Mouse (Mus musculus): Measurements from ENCODE around the gene Bnipl. TPM values are rescaled to one million over a fixed set of nuclear protein-coding genes. Genes with fewer than 3 reads are reported as not detected.
A peak's percentile ranks its signal among the peaks of the same experiment; 100 is the strongest.

Gene Bnipl
- polyA plus RNA-seq, 1 experiment from 2014 or later: 9.2 TPM

DNA sequence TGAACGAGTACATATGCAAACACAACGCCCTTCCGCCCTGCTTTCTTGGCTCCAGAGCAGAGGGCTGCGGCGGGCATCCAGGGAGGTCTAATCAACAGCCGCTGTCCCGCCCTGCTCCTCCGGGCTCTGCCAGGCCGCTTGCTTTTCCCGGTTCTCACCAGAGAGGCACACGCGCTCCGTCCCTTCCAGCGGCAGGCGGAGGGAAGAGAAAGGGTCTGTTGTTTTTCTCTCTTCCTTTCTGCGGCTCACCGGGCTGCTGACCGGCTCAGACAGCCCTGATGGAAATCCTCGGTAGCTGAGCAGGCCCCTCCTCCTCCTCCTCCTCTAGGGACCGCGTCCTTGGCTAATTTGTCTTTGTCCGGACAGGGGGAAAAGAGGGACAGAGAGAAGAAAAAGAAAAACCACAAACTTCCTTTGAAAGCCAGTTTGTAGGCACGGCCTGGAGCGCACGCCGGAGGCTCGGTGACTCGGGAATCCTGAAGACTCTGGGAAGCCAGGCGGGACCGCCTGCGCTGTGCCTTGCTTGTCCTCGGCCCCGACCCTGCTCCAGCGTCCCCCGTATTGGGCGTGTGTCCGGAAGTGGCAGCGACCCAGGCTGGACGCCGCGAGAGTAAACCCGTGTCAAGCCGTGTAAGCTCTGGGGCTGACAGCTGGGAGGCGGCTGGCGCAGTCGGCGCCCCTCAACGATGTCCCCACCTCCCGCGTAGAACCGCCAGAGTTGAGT is 32.0 kb upstream of the Bnipl start:
- WGBS: under 1% methylated on average over 51 of the region's 51 CpGs
- ATAC-seq (ENCODE audit: insufficient read depth, low FRiP score): peak; percentile 73
- peak overlapping the region; percentile 95 for H3K4me2 ChIP-seq (ENCODE audit: low read depth, low read length)
- 0 out of 2 replicates have a peak, but pooled peaks cover under 1% of the 10 kb centered on the region for H3K36me3 ChIP-seq (ENCODE audit: control insufficient read depth, insufficient read depth, low read length)
- H3K9me3 ChIP-seq (replicated peaks; ENCODE audit: control insufficient read depth, low read length): no peaks in the 10 kb centered on the region
- H3K27me3 ChIP-seq (ENCODE audit: control insufficient read depth, insufficient read depth, low read length): no peaks in the 10 kb centered on the region
- peak overlapping the region; percentile 89 for H3K9ac ChIP-seq (ENCODE audit: low read length)
- H3K27ac ChIP-seq (ENCODE audit: low read length): peak overlapping the region; percentile 99
- H3K4me3 ChIP-seq (replicated peaks; ENCODE audit: low read length): peak overlapping the region; percentile 83
- H3K4me1 ChIP-seq (ENCODE audit: control insufficient read depth, insufficient read depth, low read length): peaks cover 18% of the 10 kb centered on the region

DNA sequence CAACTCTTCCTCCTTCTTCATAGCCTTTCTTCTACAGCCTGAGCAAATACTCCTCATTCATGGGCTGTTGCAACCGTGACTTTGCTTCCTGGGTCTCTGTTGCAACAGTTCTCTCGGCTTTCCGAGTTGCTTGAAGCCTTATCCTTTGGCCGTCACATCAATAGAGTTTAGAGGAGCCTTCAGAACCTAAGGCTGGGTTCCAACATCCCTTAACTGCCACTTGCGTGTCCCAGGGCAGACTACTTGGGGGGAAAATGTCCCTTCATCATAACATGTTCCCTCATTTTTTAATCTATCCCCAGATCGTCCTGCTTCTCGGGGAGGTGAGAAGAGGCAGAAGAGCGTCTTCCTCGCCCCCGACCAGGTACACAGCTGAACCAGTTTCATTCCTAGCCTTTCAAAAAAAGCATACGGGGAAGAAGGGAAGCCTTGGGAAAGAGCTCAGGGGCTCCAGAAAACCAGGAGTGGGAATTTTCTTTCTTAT is 31.4 kb upstream of the Bnipl start:
- Histone ChIP-seq H3K9ac (ENCODE audit: low read length) (peak overlapping the region; percentile 89), H3K9me3 (replicated peaks; ENCODE audit: control insufficient read depth, low read length) (no peaks in the 10 kb centered on the region), H3K36me3 (ENCODE audit: control insufficient read depth, insufficient read depth, low read length) (no peaks in the 10 kb centered on the region), H3K27ac (ENCODE audit: low read length) (peak overlapping the region; percentile 99), H3K4me3 (replicated peaks; ENCODE audit: low read length) (peak overlapping the region; percentile 83), H3K4me2 (ENCODE audit: low read depth, low read length) (peak overlapping the region; percentile 95), H3K27me3 (ENCODE audit: control insufficient read depth, insufficient read depth, low read length) (no peaks in the 10 kb centered on the region), H3K4me1 (ENCODE audit: control insufficient read depth, insufficient read depth, low read length) (peaks cover 20% of the 10 kb centered on the region)
- WGBS: under 1% methylated on average over 11 of the region's 11 CpGs
- 0 out of 2 replicates have a peak, but pooled peaks have one; percentile 0 for ATAC-seq (ENCODE audit: insufficient read depth, low FRiP score)

DNA sequence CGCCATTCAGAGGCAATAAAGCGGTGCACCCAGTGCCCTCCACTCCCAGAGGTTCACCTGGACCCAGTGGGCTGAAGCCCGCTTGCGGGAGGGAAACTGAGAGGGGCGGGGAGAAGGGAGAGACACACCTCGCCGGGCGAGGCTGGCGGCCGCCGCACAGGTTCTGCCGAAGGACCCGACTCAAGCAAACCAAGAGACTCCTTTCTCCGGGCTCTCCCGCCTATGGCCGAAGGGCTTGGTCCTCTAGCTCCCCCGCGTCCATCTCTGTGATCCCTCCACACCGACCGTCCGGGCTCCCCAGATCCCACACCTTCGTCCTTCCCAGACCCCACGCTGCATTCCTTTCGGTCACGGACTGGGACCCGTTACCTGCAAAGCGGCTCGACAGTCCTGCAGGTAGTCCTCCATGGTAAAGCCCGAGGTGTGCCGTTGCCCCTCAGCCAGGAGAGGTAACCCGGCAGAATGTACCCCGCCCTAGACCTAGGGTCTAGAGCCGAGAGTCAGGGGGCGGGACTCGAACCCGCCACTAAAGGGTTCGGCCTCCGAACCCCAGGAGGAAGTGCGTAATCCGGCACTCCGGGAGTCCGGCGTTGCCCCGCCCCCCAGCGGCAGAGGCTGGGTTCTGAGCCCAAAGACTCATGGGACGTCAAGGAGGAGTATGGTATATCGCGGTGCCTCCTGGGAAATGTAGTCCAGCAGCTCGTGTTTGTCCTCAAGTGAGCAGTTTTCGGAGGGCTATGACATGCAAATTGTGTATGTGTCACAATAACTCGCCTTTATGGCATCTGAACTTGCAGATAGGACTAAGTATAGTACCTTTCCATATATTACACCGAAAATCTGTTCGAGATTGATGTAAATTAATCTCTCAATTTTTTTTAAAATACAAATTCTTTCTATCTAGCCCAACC is 30.5 kb upstream of the Bnipl start, which contains the start of the genes Mindy1 and Prune1:
Gene Mindy1, plus strand, starts transcription at position 130 of the 911 bp plus-strand sequence.
Gene Prune1, minus strand, starts transcription at position 861 of the 911 bp plus-strand sequence.
- Histone ChIP-seq H3K9ac (ENCODE audit: low read length) (peak within 1 kb of the TSS; percentile 90), H3K4me3 (replicated peaks; ENCODE audit: low read length) (peak within 1 kb of the TSS; percentile 83), H3K27me3 (ENCODE audit: control insufficient read depth, insufficient read depth, low read length) (no peaks in the 10 kb centered on the region), H3K4me2 (ENCODE audit: low read depth, low read length) (peak within 1 kb of the TSS; percentile 95), H3K36me3 (ENCODE audit: control insufficient read depth, insufficient read depth, low read length) (no peaks in the 10 kb centered on the region), H3K27ac (ENCODE audit: low read length) (peak within 1 kb of the TSS; percentile 99), H3K9me3 (replicated peaks; ENCODE audit: control insufficient read depth, low read length) (no peaks in the 10 kb centered on the region), H3K4me1 (ENCODE audit: control insufficient read depth, insufficient read depth, low read length) (peaks cover 24% of the 10 kb centered on the region)
- ATAC-seq (ENCODE audit: insufficient read depth, low FRiP score): peak; percentile 91
- under 1% methylated on average over 53 of the region's 53 CpGs for WGBS

DNA sequence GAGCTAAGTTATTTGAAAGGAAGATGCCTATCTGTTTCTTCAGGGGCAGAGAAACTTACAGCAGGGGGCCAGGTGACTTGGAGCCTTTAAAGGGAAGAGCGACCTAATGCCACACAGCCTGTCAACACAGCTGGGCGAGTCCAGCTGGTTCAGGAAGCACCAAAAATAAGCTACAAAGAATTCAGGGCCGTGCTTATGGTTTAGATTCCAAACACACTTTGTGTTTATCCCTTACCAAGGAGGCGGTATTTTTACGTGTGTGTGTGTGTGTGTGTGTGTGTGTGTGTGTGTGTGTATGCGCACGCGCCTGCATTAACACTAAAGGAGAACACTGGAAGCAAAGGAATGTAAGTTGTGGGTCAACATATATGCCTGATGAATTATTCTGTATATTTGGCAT is 29.8 kb upstream of the Bnipl start:
- H3K9ac ChIP-seq (ENCODE audit: low read length): peak overlapping the region; percentile 90
- H3K36me3 ChIP-seq (ENCODE audit: control insufficient read depth, insufficient read depth, low read length): no peaks in the 10 kb centered on the region
- H3K4me1 ChIP-seq (ENCODE audit: control insufficient read depth, insufficient read depth, low read length): peaks cover 24% of the 10 kb centered on the region
- H3K27ac ChIP-seq (ENCODE audit: low read length): peak overlapping the region; percentile 94
- 6% methylated on average over 8 of the region's 8 CpGs for WGBS
- no peaks in the 10 kb centered on the region for H3K9me3 ChIP-seq (replicated peaks; ENCODE audit: control insufficient read depth, low read length)
- no peak for ATAC-seq (ENCODE audit: insufficient read depth, low FRiP score)
- H3K4me2 ChIP-seq (ENCODE audit: low read depth, low read length): peak overlapping the region; percentile 95
- no peaks in the 10 kb centered on the region for H3K27me3 ChIP-seq (ENCODE audit: control insufficient read depth, insufficient read depth, low read length)
- H3K4me3 ChIP-seq (replicated peaks; ENCODE audit: low read length): peak overlapping the region; percentile 83

DNA sequence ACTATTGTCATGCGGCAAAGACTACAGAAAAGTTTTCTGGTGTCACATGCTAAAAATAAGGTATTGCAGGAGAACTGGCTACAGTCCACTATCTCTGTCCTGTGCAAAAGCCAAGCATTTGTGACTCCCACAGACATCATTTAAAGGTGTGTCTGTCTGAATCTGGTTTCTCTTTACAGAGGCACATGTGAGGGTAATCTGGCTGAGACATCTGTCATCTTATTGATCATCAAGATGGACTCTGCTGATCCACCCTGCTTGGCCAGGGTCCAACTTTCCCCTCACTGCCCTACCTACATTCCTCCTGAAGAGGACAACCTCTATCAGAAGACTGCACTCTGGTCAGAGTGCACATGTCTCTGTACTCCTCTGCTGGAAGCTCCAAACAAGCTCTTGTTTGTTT is 26.2 kb upstream of the Bnipl start:
- H3K9me3 ChIP-seq (replicated peaks; ENCODE audit: control insufficient read depth, low read length): no peaks in the 10 kb centered on the region
- H3K9ac ChIP-seq (ENCODE audit: low read length): no peak overlapping the region
- no peak overlapping the region for H3K4me3 ChIP-seq (replicated peaks; ENCODE audit: low read length)
- no peak overlapping the region for H3K4me2 ChIP-seq (ENCODE audit: low read depth, low read length)
- WGBS: 84% methylated on average over 1 of the region's 1 CpGs
- no peaks in the 10 kb centered on the region for H3K36me3 ChIP-seq (ENCODE audit: control insufficient read depth, insufficient read depth, low read length)
- 0 out of 2 replicates have a peak overlapping the region, but pooled peaks have one; percentile 10 for H3K27ac ChIP-seq (ENCODE audit: low read length)
- peaks cover 10% of the 10 kb centered on the region for H3K4me1 ChIP-seq (ENCODE audit: control insufficient read depth, insufficient read depth, low read length)
- ATAC-seq (ENCODE audit: insufficient read depth, low FRiP score): no peak
- no peaks in the 10 kb centered on the region for H3K27me3 ChIP-seq (ENCODE audit: control insufficient read depth, insufficient read depth, low read length)

DNA sequence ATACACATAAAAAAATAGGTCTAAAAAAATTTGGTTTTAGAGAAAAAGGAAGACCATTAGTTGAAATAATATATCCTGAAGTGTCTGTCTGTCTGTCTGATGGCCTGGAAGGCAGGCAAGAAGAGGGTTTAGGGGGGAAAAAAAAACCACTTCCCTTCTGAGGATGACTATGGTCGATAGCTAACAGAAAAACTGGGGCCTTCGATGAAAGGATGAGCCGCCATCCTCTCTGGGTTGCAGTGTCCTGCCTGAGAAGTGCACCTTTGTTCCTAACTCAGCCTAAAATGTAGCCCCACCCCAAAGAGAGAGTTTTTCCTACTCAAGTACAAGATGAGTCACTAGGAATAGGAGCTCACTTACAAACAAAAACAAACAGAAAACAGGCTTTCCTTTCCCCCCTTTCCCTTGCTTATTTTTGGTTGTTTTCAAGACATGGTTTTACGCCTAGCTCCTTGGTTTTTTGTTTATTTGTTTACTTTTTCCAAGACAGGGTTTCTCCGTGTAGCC is 25.5 kb upstream of the Bnipl start:
- Histone ChIP-seq H3K4me1 (ENCODE audit: control insufficient read depth, insufficient read depth, low read length) (peaks cover 10% of the 10 kb centered on the region), H3K9ac (ENCODE audit: low read length) (no peak overlapping the region), H3K27me3 (ENCODE audit: control insufficient read depth, insufficient read depth, low read length) (no peaks in the 10 kb centered on the region), H3K4me2 (ENCODE audit: low read depth, low read length) (no peak overlapping the region), H3K27ac (ENCODE audit: low read length) (no peak overlapping the region), H3K4me3 (replicated peaks; ENCODE audit: low read length) (no peak overlapping the region), H3K9me3 (replicated peaks; ENCODE audit: control insufficient read depth, low read length) (no peaks in the 10 kb centered on the region), H3K36me3 (ENCODE audit: control insufficient read depth, insufficient read depth, low read length) (no peaks in the 10 kb centered on the region)
- no peak for ATAC-seq (ENCODE audit: insufficient read depth, low FRiP score)
- 68% methylated on average over 5 of the region's 5 CpGs for WGBS

DNA sequence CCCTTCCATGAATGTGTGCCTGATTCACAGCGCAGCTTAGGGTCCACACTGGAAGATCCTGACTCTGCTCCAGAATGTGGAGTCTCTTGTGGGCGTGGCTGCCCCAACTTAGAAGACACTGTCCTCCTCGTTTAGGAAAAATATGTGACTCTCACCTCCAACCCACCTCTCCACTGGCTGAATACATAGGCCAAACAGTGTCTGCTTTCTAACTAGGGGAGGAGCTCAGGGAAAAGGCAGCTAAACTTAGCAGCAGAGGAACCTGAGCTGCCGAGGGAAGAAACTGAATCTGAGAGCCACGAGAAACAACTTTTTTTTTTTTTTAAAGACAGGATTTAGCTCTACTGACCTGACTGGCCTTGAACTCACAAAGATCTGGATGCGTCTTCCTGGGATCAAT is 24.2 kb upstream of the Bnipl start:
- Histone ChIP-seq H3K36me3 (ENCODE audit: control insufficient read depth, insufficient read depth, low read length) (no peaks in the 10 kb centered on the region), H3K9ac (ENCODE audit: low read length) (no peak overlapping the region), H3K27me3 (ENCODE audit: control insufficient read depth, insufficient read depth, low read length) (no peaks in the 10 kb centered on the region), H3K4me3 (replicated peaks; ENCODE audit: low read length) (no peak overlapping the region), H3K27ac (ENCODE audit: low read length) (no peak overlapping the region), H3K4me2 (ENCODE audit: low read depth, low read length) (no peak overlapping the region), H3K4me1 (ENCODE audit: control insufficient read depth, insufficient read depth, low read length) (peaks cover 6% of the 10 kb centered on the region; the same call in 1 of the 2 replicates), H3K9me3 (replicated peaks; ENCODE audit: control insufficient read depth, low read length) (no peaks in the 10 kb centered on the region)
- no peak for ATAC-seq (ENCODE audit: insufficient read depth, low FRiP score)
- WGBS: 66% methylated on average over 6 of the region's 6 CpGs

DNA sequence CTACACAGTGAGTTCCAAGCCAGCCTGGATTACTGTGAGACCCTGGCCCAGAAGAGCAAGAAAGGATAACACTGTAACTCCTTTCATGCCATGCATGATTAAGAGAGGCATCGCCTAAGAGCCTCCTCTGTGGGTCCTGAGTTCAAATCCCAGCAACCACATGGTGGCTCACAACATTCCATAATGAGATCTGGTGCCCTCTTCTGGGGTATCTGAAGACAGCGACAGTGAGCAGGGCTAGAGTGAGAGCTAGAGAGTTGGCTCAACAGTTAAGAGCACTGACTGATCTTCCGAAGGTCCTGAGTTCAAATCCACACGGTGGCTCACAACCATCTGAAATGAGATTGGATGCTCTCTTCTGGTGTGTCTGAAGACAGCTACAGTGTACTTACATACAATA is 23.5 kb upstream of the Bnipl start:
- WGBS: 94% methylated on average over 4 of the region's 4 CpGs
- H3K9me3 ChIP-seq (replicated peaks; ENCODE audit: control insufficient read depth, low read length): no peaks in the 10 kb centered on the region

More for the DNA sequence above, 23.5 kb upstream of the Bnipl start:
- no peak for ATAC-seq (ENCODE audit: insufficient read depth, low FRiP score)
- Histone ChIP-seq H3K4me3 (replicated peaks; ENCODE audit: low read length) (no peak overlapping the region), H3K27me3 (ENCODE audit: control insufficient read depth, insufficient read depth, low read length) (no peaks in the 10 kb centered on the region), H3K9ac (ENCODE audit: low read length) (no peak overlapping the region), H3K4me2 (ENCODE audit: low read depth, low read length) (no peak overlapping the region), H3K4me1 (ENCODE audit: control insufficient read depth, insufficient read depth, low read length) (peaks cover 6% of the 10 kb centered on the region; the same call in 1 of the 2 replicates), H3K27ac (ENCODE audit: low read length) (no peak overlapping the region), H3K36me3 (ENCODE audit: control insufficient read depth, insufficient read depth, low read length) (no peaks in the 10 kb centered on the region)
